Mouse (Mus musculus): Measurements from ENCODE around the gene Gm20449.

GRCm38 (mm10) chr7:41393048-41393971, 105.9 kb downstream of the Gm20449 start, which contains the start of gene AI987944:
- TF ChIP-seq CTCF (IDR thresholded peaks at IDR 0.05; ENCODE audit: control insufficient read depth, insufficient read depth, low read length) (no peak), POLR2A (IDR thresholded peaks at IDR 0.05; ENCODE audit: borderline replicate concordance, control insufficient read depth, low read depth, low read length) (no peak)
